Mouse (Mus musculus) T-cell, adult 2 months (primary cell): ENCODE results near the gene Tmem33.

Experiments
- DNase-seq: peaks from one replicate; pipeline ENCODE4 v3.0.0; 2022; ENCODE audit warnings: low spot score

Tmem33 gene

DNA sequence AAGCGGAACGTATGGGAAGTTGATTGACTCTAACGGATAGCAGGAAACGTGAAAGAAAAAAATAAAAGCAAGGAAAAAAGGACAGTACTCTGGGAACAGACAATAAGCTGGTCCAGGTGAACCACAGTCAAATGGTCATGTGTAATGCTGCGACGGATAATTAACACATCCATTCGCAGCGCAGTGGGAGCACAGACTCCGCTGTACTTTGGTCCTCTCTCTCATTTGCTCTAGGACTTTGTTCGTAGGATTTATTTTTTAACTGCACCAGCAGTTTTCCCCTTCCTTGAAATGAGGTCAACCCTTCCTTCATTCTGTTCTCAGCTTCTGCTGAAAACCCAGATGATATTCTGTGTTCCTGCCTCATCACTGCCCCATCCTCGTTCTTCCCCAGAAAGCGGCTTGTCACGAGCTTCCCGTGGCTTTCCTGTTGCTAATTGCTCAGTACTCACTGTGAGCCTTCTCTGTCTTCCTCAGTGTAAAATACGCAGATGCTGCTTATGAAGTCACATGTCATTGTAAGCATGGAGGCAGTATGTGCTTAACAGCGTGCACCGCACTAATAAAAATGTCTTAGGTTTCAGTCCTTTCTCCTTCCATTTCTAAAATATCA is 61.4 kb downstream of the Tmem33 start:
- DNase-seq, result no peak

GRCm38 (mm10) chr5:67324032-67324431 is 63.7 kb downstream of the Tmem33 start:
- no peak for DNase-seq

GRCm38 (mm10) chr5:67340811-67341210 is 80.4 kb downstream of the Tmem33 start:
- no peak for DNase-seq
